Mouse (Mus musculus) forebrain, embryonic 10.5 days (tissue): ENCODE data around the gene Rrbp1. TPM values are rescaled to one million over a fixed set of nuclear protein-coding genes. Genes with fewer than 3 reads are reported as not detected.

Experiments used
- DNase-seq: peaks from one replicate; pipeline ENCODE4 v3.0.0-alpha.2; 2017; ENCODE audit warnings: low spot score; ENCODE audit errors: extremely low spot score
- H3K27ac ChIP-seq: fragments of 300-500 bp; sonication (generic); 2 replicates; pipeline ENCODE4 v1.5.1; 2016; ENCODE audit warnings: mild to moderate bottlenecking
- H3K27me3 ChIP-seq: fragments of 300-500 bp; sonication (generic); 2 replicates; pipeline ENCODE4 v1.6.1; 2016; ENCODE audit warnings: mild to moderate bottlenecking; ENCODE audit not compliant: poor library complexity, severe bottlenecking
- H3K36me3 ChIP-seq: fragments of 300-500 bp; sonication (generic); replicated peaks from 2 replicates; pipeline ENCODE4 v1.6.1; 2016; ENCODE audit warnings: mild to moderate bottlenecking, moderate library complexity
- H3K4me1 ChIP-seq: fragments of 300-500 bp; sonication (generic); 2 replicates; pipeline ENCODE4 v1.6.1; 2016
- H3K4me3 ChIP-seq: fragments of 300-500 bp; sonication (generic); 2 replicates; pipeline ENCODE4 v1.5.1; 2016; ENCODE audit warnings: mild to moderate bottlenecking, moderate library complexity
- H3K9me3 ChIP-seq: fragments of 300-500 bp; sonication (generic); 2 replicates; pipeline ENCODE4 v1.6.1; 2016; ENCODE audit warnings: mild to moderate bottlenecking, moderate library complexity
- WGBS: fragments of 180-500 bp; shearing (Covaris S2); methylation state at CpG from one replicate; pipeline ENCODE4 v1.1.7; 2016; 5-methylcytosine and 5-hydroxymethylcytosine counted together
- polyA plus RNA-seq: library from polyadenylated mRNA; unstranded; fragments of >200 nt; fragmentation: Nextera tagmentation; extraction: Ambion mirVana; gene quantifications from 2 replicates; pipeline ENCODE4 v1.2.1, GENCODE M21; 2016

Rrbp1 gene
- polyA plus RNA-seq, 1 experiment from 2014 or later: 44.6 TPM

DNA sequence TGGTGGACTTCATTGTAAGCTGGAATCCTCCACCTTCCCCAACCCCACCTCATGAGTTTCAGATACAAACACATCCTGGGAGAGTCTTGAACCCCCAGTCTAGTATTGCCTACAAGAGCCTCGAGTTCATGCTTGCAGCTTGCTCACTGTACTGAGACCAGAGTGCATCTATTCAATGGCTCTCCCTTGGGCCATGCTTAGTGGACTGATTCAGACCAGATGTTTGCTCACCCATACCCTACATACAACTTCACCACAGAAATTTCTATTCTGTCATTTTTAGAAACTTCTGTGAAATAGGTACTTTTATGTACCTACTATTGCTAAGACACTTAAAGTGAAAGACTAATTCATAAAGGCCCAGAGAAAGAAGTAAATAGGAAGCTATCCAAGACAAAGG lies 18.1 kb downstream of the Rrbp1 start:
- H3K27me3 ChIP-seq: no peaks in the 10 kb centered on the region
- WGBS: 56% methylated on average over 1 of the region's 1 CpGs
- no peak for DNase-seq

DNA sequence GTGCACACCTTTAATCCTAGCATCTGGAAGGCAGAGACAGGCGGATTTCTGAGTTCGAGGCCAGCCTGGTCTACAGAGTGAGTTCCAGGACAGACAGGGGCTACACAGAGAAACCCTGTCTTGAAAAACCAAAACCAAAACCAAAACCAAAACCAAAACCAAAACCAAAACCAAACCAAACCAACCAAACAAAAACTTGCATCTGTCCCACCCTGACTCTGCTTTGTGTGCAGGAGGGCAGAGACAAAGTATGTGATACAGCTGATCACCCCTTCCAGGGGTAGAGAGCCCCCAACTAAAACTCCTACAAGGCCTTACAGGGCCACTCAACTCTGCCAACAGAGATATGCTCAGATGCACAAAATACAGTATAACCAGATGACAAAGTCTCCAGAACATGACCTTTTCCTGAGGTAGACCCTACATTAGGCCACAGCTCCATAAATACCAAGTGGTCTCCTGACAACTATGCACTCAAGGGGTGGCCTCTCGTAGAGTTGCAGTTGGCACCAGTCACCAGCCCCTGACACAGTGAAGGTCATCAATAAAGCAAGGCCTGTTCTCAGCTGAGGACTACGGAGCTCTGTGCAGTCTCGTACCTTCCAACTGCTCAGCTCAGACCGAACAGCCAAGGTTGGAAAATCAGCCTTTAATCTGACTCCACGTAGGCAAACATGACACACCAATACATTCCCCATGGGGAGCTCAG lies 18.9 kb downstream of the Rrbp1 start:
- no peak overlapping the region for H3K27ac ChIP-seq
- H3K36me3 ChIP-seq: peaks cover 15% of the 10 kb centered on the region
- 95% methylated on average over 7 of the region's 7 CpGs for WGBS
- H3K4me3 ChIP-seq: no peak overlapping the region
- H3K27me3 ChIP-seq: no peaks in the 10 kb centered on the region
- peaks cover 6% of the 10 kb centered on the region; the same call in 1 of the 2 replicates for H3K4me1 ChIP-seq
- no peak for DNase-seq
- H3K9me3 ChIP-seq: no peaks in the 10 kb centered on the region

More for the DNA sequence above, 18.1 kb downstream of the Rrbp1 start:
- Histone ChIP-seq H3K27ac (no peak overlapping the region), H3K4me1 (peaks cover 6% of the 10 kb centered on the region; the same call in 1 of the 2 replicates), H3K4me3 (no peak overlapping the region), H3K36me3 (peaks cover 11% of the 10 kb centered on the region), H3K9me3 (no peaks in the 10 kb centered on the region)

- no peak overlapping the region for H3K27ac ChIP-seq
- H3K4me3 ChIP-seq: no peak overlapping the region
- WGBS: 38% methylated on average over 1 of the region's 1 CpGs
- peaks cover 6% of the 10 kb centered on the region; the same call in 1 of the 2 replicates for H3K4me1 ChIP-seq
- DNase-seq: no peak
- no peaks in the 10 kb centered on the region for H3K27me3 ChIP-seq
- H3K9me3 ChIP-seq: no peaks in the 10 kb centered on the region
- peaks cover 15% of the 10 kb centered on the region for H3K36me3 ChIP-seq
Observed at GRCm38 (mm10) chr2:143990997-143991396, 20.1 kb downstream of the Rrbp1 start.

DNA sequence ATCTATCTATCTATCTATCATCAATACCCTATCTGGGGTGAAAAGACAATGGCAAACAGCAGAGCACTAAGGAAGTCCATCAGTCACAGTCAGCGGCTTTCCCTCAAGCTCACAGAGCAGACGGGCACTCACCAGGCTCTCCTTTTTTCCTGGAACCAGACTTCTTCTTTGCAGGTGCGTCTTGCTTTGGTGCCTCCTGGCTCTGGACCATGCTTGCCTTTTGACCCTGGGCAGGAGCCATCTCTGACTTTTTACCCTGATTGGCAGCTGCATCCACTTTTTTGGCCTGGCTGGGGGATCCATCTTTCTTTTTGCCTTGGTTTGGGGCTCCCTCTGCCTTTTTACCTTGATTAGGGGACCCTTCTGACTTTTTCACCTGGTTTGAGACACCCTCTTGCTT lies 23.0 kb downstream of the Rrbp1 start:
- Histone ChIP-seq H3K4me3 (no peak overlapping the region), H3K27ac (no peak overlapping the region), H3K27me3 (no peaks in the 10 kb centered on the region), H3K4me1 (peaks cover 6% of the 10 kb centered on the region; the same call in 1 of the 2 replicates), H3K9me3 (no peaks in the 10 kb centered on the region), H3K36me3 (peaks cover 28% of the 10 kb centered on the region)
- WGBS: 98% methylated on average over 3 of the region's 3 CpGs
- DNase-seq: no peak

DNA sequence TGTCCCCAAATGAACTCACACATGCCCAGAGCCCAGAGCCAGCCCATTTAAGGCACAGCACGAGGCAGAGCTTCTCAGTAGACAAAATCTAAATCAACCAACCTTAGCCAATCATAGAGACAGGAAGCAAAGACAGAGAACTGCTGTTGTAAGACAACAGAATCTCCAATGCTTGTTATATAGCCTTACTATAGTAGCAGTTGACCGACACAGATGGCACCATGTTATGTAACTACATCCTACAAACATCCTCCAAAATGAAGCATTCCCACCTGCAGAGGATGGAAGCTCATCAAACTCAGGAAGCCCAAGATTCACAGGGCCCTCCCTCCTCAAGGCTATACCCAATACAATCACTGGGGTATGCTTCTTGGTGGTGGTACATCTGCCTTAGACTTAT lies 23.6 kb downstream of the Rrbp1 start:
- DNase-seq: no peak
- Histone ChIP-seq H3K36me3 (peaks cover 28% of the 10 kb centered on the region), H3K27me3 (no peaks in the 10 kb centered on the region), H3K4me1 (peaks cover 6% of the 10 kb centered on the region; the same call in 1 of the 2 replicates), H3K9me3 (no peaks in the 10 kb centered on the region), H3K27ac (no peak overlapping the region), H3K4me3 (no peak overlapping the region)
- 91% methylated on average over 2 of the region's 2 CpGs for WGBS

DNA sequence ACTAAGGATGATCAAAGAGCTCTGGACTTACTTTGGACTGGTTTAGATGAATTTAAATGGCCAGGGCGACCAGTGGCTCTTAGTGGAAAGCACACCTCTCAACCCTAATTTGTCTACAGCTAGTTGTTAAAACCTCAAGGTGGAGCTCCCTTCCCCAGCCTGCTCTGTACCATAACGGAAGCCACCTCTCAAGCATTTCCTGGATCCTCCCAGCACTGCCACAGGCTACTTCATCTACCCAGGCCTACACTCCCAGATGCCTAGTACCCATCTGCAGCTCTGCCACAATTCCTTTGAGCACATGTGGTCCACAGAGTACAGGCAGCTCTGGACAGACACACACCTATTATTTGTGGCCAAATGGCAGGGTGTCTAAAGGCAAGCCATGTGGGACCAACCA lies 27.6 kb downstream of the Rrbp1 start:
- Histone ChIP-seq H3K9me3 (no peaks in the 10 kb centered on the region), H3K36me3 (peaks cover 21% of the 10 kb centered on the region), H3K4me3 (no peak overlapping the region), H3K4me1 (no peaks in the 10 kb centered on the region), H3K27me3 (no peaks in the 10 kb centered on the region), H3K27ac (no peak overlapping the region)
- 84% methylated on average over 2 of the region's 2 CpGs for WGBS
- DNase-seq: no peak

DNA sequence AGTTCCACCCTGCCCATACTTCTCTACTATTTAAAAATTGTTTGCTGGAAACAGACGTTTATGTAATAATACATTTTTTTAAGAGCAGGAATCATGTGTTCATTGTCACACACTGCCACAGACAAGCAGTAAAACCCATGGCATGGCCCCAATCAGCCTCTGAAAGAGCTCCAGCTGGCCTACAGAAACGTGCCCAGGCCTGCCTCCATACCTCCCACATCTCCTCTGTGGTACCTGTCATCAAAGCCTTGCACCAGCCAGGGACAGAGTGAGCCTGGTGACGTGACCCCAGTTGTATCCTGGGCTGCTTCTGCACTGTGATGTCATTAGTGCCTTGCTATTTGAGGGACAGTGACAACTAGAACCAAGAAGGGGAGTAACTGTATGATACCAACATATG lies 28.2 kb downstream of the Rrbp1 start:
- no peak for DNase-seq
- Histone ChIP-seq H3K27ac (no peak overlapping the region), H3K9me3 (no peaks in the 10 kb centered on the region), H3K27me3 (no peaks in the 10 kb centered on the region), H3K4me3 (no peak overlapping the region), H3K4me1 (no peaks in the 10 kb centered on the region), H3K36me3 (peaks cover 17% of the 10 kb centered on the region)
- WGBS: 77% methylated on average over 3 of the region's 3 CpGs

DNA sequence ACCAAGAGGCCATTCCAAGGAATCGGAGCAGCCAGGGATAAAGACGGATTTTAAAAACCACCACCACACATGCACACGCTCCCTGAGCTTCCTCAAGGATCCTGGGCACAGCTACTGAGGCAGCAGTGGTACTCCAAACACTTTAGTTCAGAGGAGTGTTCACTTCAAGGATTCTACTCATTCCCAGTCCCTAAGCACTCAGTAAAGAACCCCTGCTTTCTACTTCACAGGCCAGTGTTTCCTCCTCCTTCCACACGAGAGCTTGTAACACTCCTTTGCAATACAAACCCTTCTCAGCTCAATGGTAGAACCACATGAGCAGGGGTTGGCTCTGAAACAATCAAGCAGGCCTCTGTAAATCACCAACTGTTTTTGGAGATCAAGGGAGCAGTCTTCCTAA lies 28.9 kb downstream of the Rrbp1 start:
- no peaks in the 10 kb centered on the region for H3K27me3 ChIP-seq
- no peak overlapping the region for H3K4me3 ChIP-seq
- DNase-seq: no peak
- 86% methylated on average over 4 of the region's 4 CpGs for WGBS
- peaks cover 14% of the 10 kb centered on the region for H3K36me3 ChIP-seq
- no peaks in the 10 kb centered on the region for H3K4me1 ChIP-seq
- no peaks in the 10 kb centered on the region for H3K9me3 ChIP-seq
- H3K27ac ChIP-seq: no peak overlapping the region

GRCm38 (mm10) chr2:143980781-143981398 lies 30.2 kb downstream of the Rrbp1 start:
- no peak overlapping the region for H3K4me3 ChIP-seq
- DNase-seq: peak; percentile 58

GRCm38 (mm10) chr2:143978444-143979147 lies 32.5 kb downstream of the Rrbp1 start:
- Histone ChIP-seq H3K4me3 (no peak overlapping the region), H3K27ac (no peak overlapping the region), H3K4me1 (no peaks in the 10 kb centered on the region), H3K27me3 (no peaks in the 10 kb centered on the region), H3K9me3 (no peaks in the 10 kb centered on the region), H3K36me3 (peaks cover 14% of the 10 kb centered on the region)
- WGBS: 93% methylated on average over 8 of the region's 8 CpGs
- DNase-seq: no peak

More at GRCm38 (mm10) chr2:143980781-143981398, 30.2 kb downstream of the Rrbp1 start:
- Histone ChIP-seq H3K27ac (no peak overlapping the region), H3K9me3 (no peaks in the 10 kb centered on the region), H3K4me1 (no peaks in the 10 kb centered on the region), H3K36me3 (peaks cover 13% of the 10 kb centered on the region), H3K27me3 (no peaks in the 10 kb centered on the region)
- 39% methylated on average over 6 of the region's 6 CpGs for WGBS

GRCm38 (mm10) chr2:143975146-143975649 lies 35.9 kb downstream of the Rrbp1 start:
- H3K27me3 ChIP-seq: no peaks in the 10 kb centered on the region
- no peak overlapping the region for H3K27ac ChIP-seq
- 97% methylated on average over 5 of the region's 5 CpGs for WGBS
- no peaks in the 10 kb centered on the region for H3K9me3 ChIP-seq
- no peak for DNase-seq
- H3K36me3 ChIP-seq: peaks cover 48% of the 10 kb centered on the region
- no peaks in the 10 kb centered on the region for H3K4me1 ChIP-seq
- H3K4me3 ChIP-seq: no peak overlapping the region

GRCm38 (mm10) chr2:143973161-143973560 lies 37.9 kb downstream of the Rrbp1 start:
- H3K27ac ChIP-seq: no peak overlapping the region
- H3K4me3 ChIP-seq: no peak overlapping the region
- H3K9me3 ChIP-seq: no peaks in the 10 kb centered on the region
- no peaks in the 10 kb centered on the region for H3K4me1 ChIP-seq
- no peak for DNase-seq
- WGBS: 95% methylated on average over 7 of the region's 7 CpGs
- no peaks in the 10 kb centered on the region for H3K27me3 ChIP-seq
- H3K36me3 ChIP-seq: peaks cover 68% of the 10 kb centered on the region

GRCm38 (mm10) chr2:143971887-143972286 lies 39.2 kb downstream of the Rrbp1 start:
- Histone ChIP-seq H3K27me3 (no peaks in the 10 kb centered on the region), H3K27ac (no peak overlapping the region), H3K9me3 (no peaks in the 10 kb centered on the region), H3K4me1 (no peaks in the 10 kb centered on the region), H3K36me3 (peaks cover 81% of the 10 kb centered on the region), H3K4me3 (no peak overlapping the region)
- DNase-seq: no peak
- 87% methylated on average over 2 of the region's 2 CpGs for WGBS
